Mouse (Mus musculus): ENCODE data around the gene Ppm1e. TPM values are rescaled to one million over a fixed set of nuclear protein-coding genes. Genes with fewer than 3 reads are reported as not detected.

The Ppm1e gene
- total RNA-seq, 2 experiments from 2014 or later: 22.2 to 26.7 TPM

DNA sequence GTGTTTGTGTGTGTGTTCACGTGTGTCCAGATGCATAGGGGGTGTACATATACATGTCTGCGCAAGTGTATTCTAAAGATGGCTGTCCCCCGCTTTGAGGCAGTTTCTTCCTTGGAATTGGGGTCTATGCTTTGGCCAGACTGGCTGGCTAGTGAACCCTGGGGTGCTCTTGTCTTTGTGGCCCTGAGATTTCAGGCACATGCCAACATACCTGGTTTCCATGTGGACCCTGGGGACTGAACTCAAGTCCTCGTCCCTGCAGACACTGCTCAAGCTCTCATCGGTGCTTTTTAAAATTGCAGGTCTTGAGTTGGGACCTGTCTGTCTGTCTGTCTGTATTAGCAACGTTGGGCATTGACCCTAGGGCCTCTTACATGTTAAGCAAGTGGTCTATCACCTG, 105.5 kb downstream of the Ppm1e start:
- DNase-seq: no peak

DNA sequence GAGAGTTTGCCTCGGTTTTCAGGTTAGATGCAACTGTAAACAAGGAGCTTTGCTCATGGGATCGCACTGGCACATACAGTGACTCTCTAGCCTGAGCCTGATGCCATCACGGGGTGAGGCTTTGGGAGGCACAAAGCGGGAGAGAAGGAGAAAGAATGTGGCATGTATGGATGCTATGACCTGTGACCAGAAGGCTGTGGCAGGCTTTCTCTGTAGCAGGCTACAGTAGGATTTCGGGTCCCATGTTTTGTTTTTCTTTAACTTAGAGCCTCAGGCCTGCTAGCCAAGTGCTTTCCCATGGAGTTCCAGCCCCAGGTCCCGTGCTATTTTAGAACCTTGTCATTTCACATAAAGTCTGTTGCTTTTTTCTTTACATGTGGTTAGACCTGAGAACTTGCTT, 108.7 kb downstream of the Ppm1e start:
- no peak for DNase-seq

DNA sequence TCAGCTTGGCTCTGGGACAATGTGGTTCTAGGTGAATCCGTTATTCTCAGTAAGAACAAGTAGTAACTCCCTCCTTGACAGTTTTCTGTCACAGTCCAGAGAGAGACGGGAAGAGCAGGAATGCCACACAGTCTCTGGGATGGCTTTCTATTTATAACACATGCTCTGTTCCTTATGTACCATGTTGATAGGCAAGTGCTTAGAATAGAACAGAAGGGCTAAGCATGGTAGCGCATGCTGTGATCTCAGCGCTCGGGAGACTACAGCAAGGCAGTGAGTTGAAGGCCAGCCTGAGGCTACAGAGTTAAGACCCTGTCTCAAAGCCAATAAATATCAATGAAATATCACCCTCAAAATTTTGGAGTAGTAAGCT, 111.3 kb downstream of the Ppm1e start:
- DNase-seq: no peak

DNA sequence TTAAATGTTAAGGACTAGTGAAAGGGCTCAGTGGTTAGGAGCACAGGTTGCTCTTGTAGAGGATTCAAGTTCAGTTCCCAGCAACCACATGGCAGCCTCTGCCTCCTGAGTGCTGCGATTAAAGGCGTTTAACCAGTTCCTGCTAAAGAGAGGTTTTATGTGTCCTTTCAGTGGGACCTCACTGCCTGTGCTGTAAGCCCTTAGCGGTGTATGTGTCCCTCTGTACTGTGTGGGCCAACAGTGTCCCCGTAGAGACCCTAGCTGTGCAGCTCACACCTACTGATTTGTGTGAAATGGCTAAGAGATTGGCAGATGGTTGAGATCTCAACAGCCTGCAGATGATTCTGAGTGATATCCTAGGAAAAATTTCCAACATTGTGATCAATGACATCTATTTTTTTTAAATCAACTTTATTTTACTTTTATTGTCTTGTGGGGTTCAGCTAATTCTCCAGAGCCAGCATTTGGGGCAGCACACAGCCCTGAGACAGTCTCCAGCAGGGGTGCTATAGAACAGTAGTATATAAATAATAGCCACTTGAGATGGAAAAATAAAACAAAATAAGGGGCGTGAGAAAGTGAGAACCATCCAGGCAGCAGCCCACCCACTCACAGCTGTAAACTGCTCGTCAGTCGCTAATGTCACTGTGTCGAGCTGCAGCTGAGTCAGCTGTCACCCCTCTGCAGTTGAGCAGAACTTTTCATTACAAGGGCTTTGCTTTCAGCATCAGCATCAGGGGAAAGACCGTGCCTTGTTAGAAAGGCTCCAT, 111.9 kb downstream of the Ppm1e start:
- no peak for DNase-seq

- DNase-seq: no peak
Observed at GRCm38 (mm10) chr11:87246107-87246651, 112.6 kb downstream of the Ppm1e start.

DNA sequence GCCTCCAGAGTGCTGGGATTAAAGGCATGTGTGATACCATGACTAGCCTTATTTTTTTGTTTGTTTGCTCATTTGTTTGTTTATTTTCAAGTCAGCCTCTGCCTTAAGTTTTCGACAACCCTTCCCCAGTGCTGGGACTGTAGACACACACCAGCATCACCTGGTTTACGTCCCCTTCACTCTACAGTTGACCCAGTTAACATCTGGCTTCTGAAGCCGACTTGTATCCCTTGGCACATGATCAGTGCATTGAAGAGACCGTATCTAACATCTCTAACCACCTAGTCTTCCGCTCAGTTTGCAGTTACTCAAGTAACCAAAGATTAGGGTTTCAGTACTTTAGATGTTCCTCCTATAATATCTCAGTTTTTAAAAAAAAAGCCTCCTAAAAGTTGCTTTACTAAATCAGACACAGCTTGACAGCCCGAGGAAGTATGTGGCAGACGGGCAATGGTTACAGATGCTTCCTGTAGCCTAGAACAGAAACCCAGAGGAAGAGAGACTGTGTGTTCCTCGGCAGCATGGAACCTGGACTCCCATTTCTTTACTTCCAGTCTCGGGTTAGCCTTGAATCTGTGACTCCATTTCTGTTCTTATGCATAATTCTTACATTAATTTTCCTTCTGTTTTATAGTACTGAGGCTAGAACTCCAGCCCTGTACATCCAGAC, 113.5 kb downstream of the Ppm1e start:
- DNase-seq: no peak

DNA sequence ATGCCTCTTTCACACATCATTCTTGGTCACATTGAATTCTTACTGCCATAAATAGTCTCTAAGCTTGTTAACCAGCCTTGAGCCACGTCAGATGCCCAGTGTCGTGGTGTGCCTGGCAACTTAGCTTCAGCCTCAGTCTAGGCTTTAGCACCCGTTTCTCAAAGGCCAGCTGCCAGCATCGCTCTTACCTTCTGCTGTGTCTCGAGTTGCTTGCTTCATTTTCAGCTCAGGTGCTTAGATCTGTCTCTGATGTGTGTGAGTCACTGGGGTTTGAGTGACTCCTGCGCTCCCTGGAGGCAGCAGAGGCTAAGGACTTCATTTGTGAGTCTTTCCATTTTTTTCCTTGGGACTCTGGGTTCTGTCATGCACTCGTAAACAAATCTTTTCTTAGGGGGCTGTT, 117.6 kb downstream of the Ppm1e start:
- DNase-seq: no peak

DNA sequence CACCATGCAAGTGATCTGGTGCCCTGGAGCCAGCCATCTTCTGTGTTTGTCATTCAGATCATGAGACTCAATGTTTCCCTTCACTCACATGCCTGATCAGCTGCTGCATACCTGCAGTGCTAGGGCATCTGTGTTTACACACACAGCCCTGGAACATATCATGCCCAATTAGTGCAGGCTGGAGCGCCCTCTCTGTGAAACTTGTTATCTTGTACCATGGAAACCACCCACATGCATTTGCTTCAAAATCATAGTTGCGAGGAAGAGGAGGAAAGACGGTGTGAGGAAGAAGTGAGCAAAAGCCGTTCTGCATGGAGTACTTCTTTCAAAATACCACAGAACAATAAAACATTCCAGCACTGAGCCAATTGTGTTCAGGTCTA, 118.0 kb downstream of the Ppm1e start:
- DNase-seq: no peak

DNA sequence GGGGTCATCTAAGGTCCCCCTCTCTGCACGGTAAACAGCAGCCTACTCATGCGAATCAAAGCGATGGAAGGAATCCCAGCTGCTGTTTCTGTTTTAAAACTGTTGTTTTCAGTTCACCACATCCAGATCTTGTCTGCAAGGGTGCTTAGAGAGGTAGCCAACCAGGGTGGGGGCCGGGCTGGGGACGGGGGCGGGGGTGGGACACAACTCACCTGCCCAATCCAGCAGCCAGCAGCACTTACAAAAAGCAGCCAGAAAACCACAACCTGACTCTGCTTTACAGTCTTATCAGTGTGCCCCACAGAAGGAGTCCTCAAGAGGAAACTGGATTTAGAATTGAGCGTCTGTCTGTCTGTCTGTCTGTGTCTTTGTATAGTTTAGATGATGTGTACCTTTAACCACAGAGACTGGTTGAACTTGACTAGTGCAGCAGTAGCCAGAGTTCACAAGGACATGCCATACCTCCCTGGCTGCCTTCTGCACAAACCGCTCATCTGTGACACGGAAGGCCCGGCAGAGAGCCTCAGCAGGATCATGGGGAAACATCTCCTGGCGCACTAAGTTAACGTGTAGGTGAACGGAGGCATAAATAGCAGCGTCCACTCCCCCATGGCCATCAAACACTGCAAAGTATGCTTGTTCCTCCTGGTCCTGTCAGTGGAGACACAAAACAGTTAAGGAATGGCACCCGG, 118.5 kb downstream of the Ppm1e start:
- no peak for DNase-seq

DNA sequence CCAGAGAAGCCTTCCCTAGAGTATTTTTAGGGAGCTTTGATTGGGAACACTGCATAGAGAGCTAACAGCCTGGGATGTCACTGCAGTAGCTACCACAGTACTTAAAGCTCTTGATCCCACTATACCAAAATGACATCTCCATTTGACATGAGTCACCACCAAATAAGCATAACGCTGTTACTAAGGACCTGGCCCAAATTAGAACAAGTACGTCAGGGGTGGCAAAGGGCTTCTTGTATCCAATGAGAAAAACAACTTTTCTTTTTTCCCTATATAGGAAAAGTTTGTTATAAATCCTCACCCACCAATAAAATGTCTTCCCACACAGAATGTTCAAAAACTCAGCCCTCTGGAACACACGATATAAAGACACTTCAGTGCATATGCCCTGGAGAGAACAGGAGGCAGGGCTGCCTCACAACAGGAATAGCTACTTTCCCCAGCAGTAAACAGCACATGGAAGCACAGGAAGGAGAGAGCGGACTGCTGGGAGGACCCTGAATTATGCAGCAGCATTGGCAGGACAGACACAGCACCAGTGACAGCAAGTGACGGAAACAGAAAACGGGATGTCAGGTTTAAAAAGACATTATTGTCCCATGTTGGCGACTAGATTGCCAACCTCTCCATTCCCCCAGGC, 119.8 kb downstream of the Ppm1e start:
- DNase-seq: no peak

GRCm38 (mm10) chr11:87235486-87235872, 123.3 kb downstream of the Ppm1e start:
- no peak for DNase-seq

- no peak for DNase-seq
Observed at GRCm38 (mm10) chr11:87234743-87235485, 123.9 kb downstream of the Ppm1e start.

DNA sequence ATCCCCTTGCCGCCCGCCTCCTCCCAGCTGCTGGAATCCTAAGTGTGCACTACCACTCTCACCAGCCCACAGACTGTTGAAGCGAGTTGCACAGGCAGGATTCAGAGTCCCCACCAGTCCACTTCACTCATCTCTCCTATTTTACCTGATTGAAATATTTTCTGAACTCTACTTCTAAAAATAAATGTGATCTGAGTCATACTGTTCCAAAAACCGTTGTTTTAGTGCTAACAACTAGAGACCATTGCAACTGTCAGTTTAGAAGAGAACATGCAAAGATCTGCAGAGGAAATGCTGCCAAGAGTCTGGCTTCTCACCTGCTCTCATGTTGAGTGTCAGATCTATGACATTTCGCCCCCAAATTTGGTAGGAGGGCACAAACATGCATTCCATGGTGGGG, 125.4 kb downstream of the Ppm1e start:
- DNase-seq: no peak

GRCm38 (mm10) chr11:87227056-87227455, 131.8 kb downstream of the Ppm1e start:
- DNase-seq: no peak

DNA sequence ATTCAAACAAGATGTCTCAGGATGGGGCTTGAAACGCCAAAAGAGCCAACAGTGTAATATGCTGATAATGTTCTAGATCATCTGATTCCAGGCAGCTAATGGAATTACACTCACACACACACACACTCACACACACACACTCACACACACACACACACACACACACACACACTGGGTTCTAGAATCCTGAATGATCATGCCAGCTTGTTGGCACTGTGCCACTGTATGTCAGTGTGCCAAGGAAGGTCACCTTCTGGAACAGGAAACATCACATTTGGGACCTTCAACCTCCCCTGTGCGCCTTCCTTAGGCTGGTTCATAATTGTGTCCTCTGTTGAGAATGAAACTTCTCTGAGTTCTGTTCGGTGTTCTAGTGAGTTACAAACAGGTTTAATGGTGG, 136.1 kb downstream of the Ppm1e start:
- DNase-seq: peak in 1 of 2 experiments; percentile 31

DNA sequence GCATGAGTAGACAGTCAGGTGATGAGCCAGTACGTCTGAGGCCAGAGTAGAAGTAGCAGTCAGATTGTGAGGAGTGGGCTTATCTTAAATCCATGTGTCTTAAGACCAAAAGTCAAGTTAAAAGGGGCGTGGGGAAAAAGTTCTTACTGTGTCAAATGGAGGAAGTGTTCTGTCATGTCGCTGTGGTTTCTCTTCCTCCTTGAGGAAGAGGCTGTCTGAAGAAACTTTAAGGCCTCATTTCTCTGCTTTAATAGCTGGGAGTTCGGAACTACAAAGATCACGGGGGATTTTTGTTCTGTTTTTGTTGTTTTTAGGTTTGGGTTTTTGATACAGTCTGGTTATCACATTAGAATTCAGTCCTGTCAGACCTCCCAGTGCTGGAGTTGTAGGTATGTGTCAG, 146.5 kb downstream of the Ppm1e start:
- no peak for DNase-seq

Other genes starting within 250 kb of the Ppm1e start
- 1 to 10 TPM; 7.5 to 7.6 TPM for gene Ska2, start 249.8 kb downstream of the Ppm1e start, total RNA-seq (2021)
- gene Trim37, start 231.9 kb downstream of the Ppm1e start, total RNA-seq (2021): 10 to 100 TPM; 16.4 to 18.5 TPM
- 1 to 10 TPM; 2.0 to 3.1 TPM for gene Rad51c, start 45.9 kb upstream of the Ppm1e start, total RNA-seq (2021)
- under 1 TPM; 0.36 to 0.95 TPM for gene Tex14, start 46.0 kb upstream of the Ppm1e start, total RNA-seq (2021)
- gene Gm11492, start 207.6 kb upstream of the Ppm1e start, total RNA-seq (2021): not detected
- gene Sept4, start 209.9 kb upstream of the Ppm1e start, total RNA-seq (2021): 10 to 100 TPM; 33.2 to 41.3 TPM
- gene Mtmr4, start 233.1 kb upstream of the Ppm1e start, total RNA-seq (2021): 10 to 100 TPM; 26.1 to 31.4 TPM

Data from adrenal gland, postnatal 36 days (tissue).